14 mouse cellular contexts compared by ENCODE assay signal in genomic region chr1:64052069-64052750, GRCm38 (mm10).
DNase-seq lines count a peak whose midpoint lies in the region; ATAC-seq lines count a peak whose summit lies in the region.
"Had no signal": no experiment of that assay in that cellular context is flagged by ENCODE, and none has a peak within 500 bp of the region (broad histone marks: within the 10 kb centered on the region; RNA-seq: fewer than 3 reads in every experiment).

No protein-coding gene starts in this region.

- no peak overlapping the region for H3K9ac ChIP-seq in forebrain, embryonic 15.5 days (replicated peaks)
- H3K9ac ChIP-seq: embryonic facial prominence, embryonic 12.5 days; forebrain, embryonic 12.5 days; hindbrain, embryonic 14.5 days; liver, embryonic 13.5 days had no signal

- no peaks in the 10 kb centered on the region for H3K9me3 ChIP-seq in forebrain, embryonic 15.5 days
- H3K9me3 ChIP-seq: embryonic facial prominence, embryonic 12.5 days; forebrain, embryonic 12.5 days; liver, embryonic 13.5 days had no signal

- H3K27me3 ChIP-seq in forebrain, embryonic 15.5 days: no peaks in the 10 kb centered on the region
- H3K27me3 ChIP-seq: embryonic facial prominence, embryonic 12.5 days; forebrain, embryonic 12.5 days; liver, embryonic 13.5 days had no signal

- 91% methylated on average over 7 of the region's 7 CpGs for WGBS in forebrain, embryonic 15.5 days

- ATAC-seq in megakaryocyte progenitor cell, adult 5-6 weeks (replicated peaks; ENCODE audit: poor library complexity): peak; percentile 87
- ATAC-seq in forebrain, embryonic 15.5 days (replicated peaks): no peak

- no peak overlapping the region for H3K4me3 ChIP-seq in brown adipose tissue, adult 24 weeks (ENCODE audit: insufficient read depth, low read depth, low read length)
- H3K4me3 ChIP-seq in forebrain, embryonic 15.5 days: no peak overlapping the region
- H3K4me3 ChIP-seq: embryonic facial prominence, embryonic 12.5 days; forebrain, embryonic 12.5 days; liver, embryonic 13.5 days had no signal

- H3K27ac ChIP-seq in brown adipose tissue, adult 24 weeks (replicated peaks; ENCODE audit: low read depth, low read length): 0 out of 2 replicates have a peak overlapping the region, but pooled peaks have one; percentile 4
- no peak overlapping the region for H3K27ac ChIP-seq in forebrain, embryonic 15.5 days (replicated peaks)
- H3K27ac ChIP-seq: embryonic facial prominence, embryonic 12.5 days; forebrain, embryonic 12.5 days; hindbrain, embryonic 14.5 days; liver, embryonic 13.5 days had no signal

- H3K4me1 ChIP-seq in brown adipose tissue, adult 24 weeks (ENCODE audit: control insufficient read depth, insufficient read depth, insufficient read length, low read length): peaks cover 13% of the 10 kb centered on the region; the same call in 1 of the 2 replicates
- peaks cover 12% of the 10 kb centered on the region; the same call in 1 of the 2 replicates for H3K4me1 ChIP-seq in forebrain, embryonic 15.5 days

- no peaks in the 10 kb centered on the region for H3K36me3 ChIP-seq in forebrain, embryonic 15.5 days
- H3K36me3 ChIP-seq: embryonic facial prominence, embryonic 12.5 days; forebrain, embryonic 12.5 days; liver, embryonic 13.5 days had no signal

- no peak overlapping the region for H3K4me2 ChIP-seq in forebrain, embryonic 15.5 days (replicated peaks)
- H3K4me2 ChIP-seq: embryonic facial prominence, embryonic 12.5 days; forebrain, embryonic 12.5 days; hindbrain, embryonic 14.5 days; liver, embryonic 13.5 days had no signal

- peak; percentile 47 for DNase-seq in kidney, adult 9 months
- DNase-seq in kidney, adult 18-20 months: no peak
- peak; percentile 12 to 19 for DNase-seq in B cell, adult 2 months
- no peak for DNase-seq in frontal cortex, postnatal 14 days (ENCODE audit: low spot score in 2 of 2)
- DNase-seq: cerebellum, adult 9-11 months; gastrocnemius, postnatal 25 days; liver, embryonic 13.5 days; spleen, adult 18-20 months had no signal

Comparison
In these comparisons a context has a peak if more than half of its experiments do, and no peak if none do; other contexts are left out.
1. DNase-seq: peak in kidney, adult 9 months (single experiment) and B cell, adult 2 months (2 of 2); none in kidney, adult 18-20 months (single experiment) and frontal cortex, postnatal 14 days (0 of 2).